Mouse (Mus musculus) ES-E14 (cell line): Measurements from ENCODE around the gene Gbf1.
A peak's percentile ranks its signal among the peaks of the same experiment; 100 is the strongest.

Experiments used
- CHD2 ChIP-seq: IDR thresholded peaks from 2 replicates; pipeline ENCODE4 v1.6.1; 2014; ENCODE audit warnings: mild to moderate bottlenecking, low read depth, low read length, inconsistent platforms
- HCFC1 ChIP-seq: IDR thresholded peaks from 2 replicates; pipeline ENCODE4 v1.6.1; 2012; ENCODE audit warnings: low read length, inconsistent platforms, borderline replicate concordance; ENCODE audit not compliant: insufficient read depth
- MAFK ChIP-seq: IDR thresholded peaks from 2 replicates; pipeline ENCODE4 v1.6.1; 2014; ENCODE audit warnings: mild to moderate bottlenecking, low read depth, low read length, inconsistent platforms; ENCODE audit not compliant: insufficient read depth
- ZC3H11A ChIP-seq: IDR thresholded peaks from 2 replicates; pipeline ENCODE4 v1.6.1; 2012; ENCODE audit warnings: low read depth, mild to moderate bottlenecking, inconsistent platforms, low read length, borderline replicate concordance

GRCm38 (mm10) chr19:46290535-46291105 is 138.3 kb downstream of the Gbf1 start:
- TF ChIP-seq HCFC1, result no peak
- peak; percentile 98 for TF ChIP-seq CHD2
- TF ChIP-seq ZC3H11A, result no peak
- no peak for TF ChIP-seq MAFK
